Mouse (Mus musculus) left cerebral cortex, adult 8-10 months (tissue): ENCODE measurements around the gene Uqcr10. TPM values are rescaled to one million over a fixed set of nuclear protein-coding genes. Genes with fewer than 3 reads are reported as not detected.

ENCODE experiments used
- DNase-seq, 2 experiments: peaks; one replicate each; pipeline ENCODE4 v3.0.0; 2022; ENCODE audit warnings: low spot score in 2 of 2
- total RNA-seq, 4 experiments: library from RNA; stranded (reverse); gene quantifications; 2 replicates each; pipeline ENCODE4 v1.2.4; 2022

Uqcr10 gene
- 100 to 1,000 TPM; 312 to 352 (median 336) TPM for total RNA-seq

- DNase-seq: peak; percentile 88 to 92
These were observed at the start of gene Uqcr10, which contains the start of gene Zmat5 for GRCm38 (mm10) chr11:4704072-4704964. Gene Uqcr10, minus strand, starts transcription at chr11:4704342. Gene Zmat5, plus strand, starts transcription at chr11:4704678.

GRCm38 (mm10) chr11:4752836-4753235 is 48.7 kb upstream of the Uqcr10 start:
- DNase-seq: no peak

- DNase-seq: no peak
These were observed 46.1 kb upstream of the Uqcr10 start for GRCm38 (mm10) chr11:4750263-4750662.

GRCm38 (mm10) chr11:4747285-4747684 is 43.1 kb upstream of the Uqcr10 start:
- no peak for DNase-seq

- DNase-seq: no peak
These were observed 42.6 kb upstream of the Uqcr10 start, which contains the start of gene Cabp7 for GRCm38 (mm10) chr11:4746733-4747132. Gene Cabp7, minus strand, starts transcription at chr11:4746778.

- no peak for DNase-seq
These were observed 41.8 kb upstream of the Uqcr10 start for GRCm38 (mm10) chr11:4745969-4746368.

- no peak for DNase-seq
These were observed 40.5 kb upstream of the Uqcr10 start for GRCm38 (mm10) chr11:4744691-4745090.

GRCm38 (mm10) chr11:4740785-4741184 is 36.6 kb upstream of the Uqcr10 start:
- no peak for DNase-seq

GRCm38 (mm10) chr11:4738719-4739118 is 34.6 kb upstream of the Uqcr10 start:
- no peak for DNase-seq

- DNase-seq: no peak
These were observed 33.5 kb upstream of the Uqcr10 start for GRCm38 (mm10) chr11:4737682-4738081.

GRCm38 (mm10) chr11:4736355-4736754 is 32.2 kb upstream of the Uqcr10 start:
- DNase-seq: no peak

- DNase-seq: no peak
These were observed 30.0 kb upstream of the Uqcr10 start for GRCm38 (mm10) chr11:4734179-4734578.

- no peak for DNase-seq
These were observed 27.6 kb upstream of the Uqcr10 start for GRCm38 (mm10) chr11:4731781-4732180.

- no peak for DNase-seq
These were observed 26.8 kb upstream of the Uqcr10 start for GRCm38 (mm10) chr11:4730913-4731312.

GRCm38 (mm10) chr11:4730096-4730495 is 26.0 kb upstream of the Uqcr10 start:
- no peak for DNase-seq

GRCm38 (mm10) chr11:4729603-4730002 is 25.5 kb upstream of the Uqcr10 start:
- no peak for DNase-seq

- DNase-seq: no peak
These were observed 17.6 kb upstream of the Uqcr10 start for GRCm38 (mm10) chr11:4721728-4722127.

GRCm38 (mm10) chr11:4720900-4721580 is 16.9 kb upstream of the Uqcr10 start:
- no peak for DNase-seq

- no peak for DNase-seq
These were observed 16.3 kb upstream of the Uqcr10 start for GRCm38 (mm10) chr11:4720393-4720792.

GRCm38 (mm10) chr11:4719961-4720360 is 15.8 kb upstream of the Uqcr10 start:
- DNase-seq: no peak

GRCm38 (mm10) chr11:4718548-4718947 is 14.4 kb upstream of the Uqcr10 start:
- no peak for DNase-seq

GRCm38 (mm10) chr11:4716530-4717236 is 12.5 kb upstream of the Uqcr10 start:
- DNase-seq: no peak
